Mouse (Mus musculus): ENCODE data around the gene Hspa8.

GRCm38 (mm10) chr9:40764887-40765580 lies 35.8 kb upstream of the Hspa8 start:
- TF ChIP-seq GATA1 (IDR thresholded peaks at IDR 0.05; ENCODE audit: borderline replicate concordance, low read length) (no peak), FLI1 (IDR thresholded peaks at IDR 0.05; ENCODE audit: low read length) (no peak)
